Mouse (Mus musculus) activated CD4-positive, CD25-positive, alpha-beta regulatory T cell, adult 4 months (primary cell): Measurements from ENCODE around the gene C2cd5. TPM values are rescaled to one million over a fixed set of nuclear protein-coding genes. Genes with fewer than 3 reads are reported as not detected.

Experiments used
- ATAC-seq: one replicate; pipeline ENCODE4 v1.8.0; 2017
- polyA plus RNA-seq, 2 experiments: library from polyadenylated mRNA; unstranded; fragments of 100-300 nt; shearing (Covaris generic); gene quantifications; one replicate each; pipeline ENCODE4 v1.2.1; 2017

The C2cd5 gene
- polyA plus RNA-seq, 2 experiments from 2014 or later: 53.0 to 58.6 TPM

DNA sequence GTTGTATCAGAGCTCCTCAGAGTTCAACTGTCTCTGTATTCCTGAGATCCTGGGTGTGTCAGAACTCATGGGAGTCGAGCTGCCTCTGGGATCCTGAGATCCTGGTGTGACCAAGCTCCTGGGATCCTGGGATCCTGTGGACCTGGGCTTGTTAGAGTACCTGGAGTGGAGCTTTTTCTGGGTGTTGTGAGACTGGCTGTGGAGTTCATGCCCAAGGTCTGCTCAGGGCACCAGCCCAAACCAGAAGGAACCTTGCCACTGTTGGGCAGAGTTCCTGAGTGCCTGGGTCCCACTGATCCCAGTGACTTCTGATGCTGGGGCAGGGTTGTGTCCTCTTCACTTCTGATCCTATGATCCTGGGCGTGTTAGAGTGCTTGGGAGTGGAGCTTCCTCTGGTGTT, 127.7 kb downstream of the C2cd5 start:
- no peak for ATAC-seq

DNA sequence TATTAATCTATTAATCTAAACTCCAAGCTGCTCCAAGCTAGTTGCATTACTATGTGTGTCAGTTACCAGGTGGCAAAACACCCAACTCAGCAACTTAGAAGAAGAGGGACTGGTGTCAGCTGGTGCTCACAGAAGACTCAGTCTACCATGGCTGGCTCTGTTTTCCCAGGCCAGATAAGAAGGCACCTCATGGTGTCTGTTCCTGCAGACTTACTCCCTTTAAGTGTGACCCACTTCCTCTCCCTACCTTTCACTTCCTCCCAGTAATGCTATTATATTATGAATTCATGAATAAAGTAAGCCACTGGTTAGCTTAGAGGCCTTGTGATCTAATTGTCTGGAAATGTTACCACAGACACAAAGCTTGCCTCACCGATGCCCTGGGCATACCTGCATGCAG, 132.5 kb downstream of the C2cd5 start:
- no peak for ATAC-seq

DNA sequence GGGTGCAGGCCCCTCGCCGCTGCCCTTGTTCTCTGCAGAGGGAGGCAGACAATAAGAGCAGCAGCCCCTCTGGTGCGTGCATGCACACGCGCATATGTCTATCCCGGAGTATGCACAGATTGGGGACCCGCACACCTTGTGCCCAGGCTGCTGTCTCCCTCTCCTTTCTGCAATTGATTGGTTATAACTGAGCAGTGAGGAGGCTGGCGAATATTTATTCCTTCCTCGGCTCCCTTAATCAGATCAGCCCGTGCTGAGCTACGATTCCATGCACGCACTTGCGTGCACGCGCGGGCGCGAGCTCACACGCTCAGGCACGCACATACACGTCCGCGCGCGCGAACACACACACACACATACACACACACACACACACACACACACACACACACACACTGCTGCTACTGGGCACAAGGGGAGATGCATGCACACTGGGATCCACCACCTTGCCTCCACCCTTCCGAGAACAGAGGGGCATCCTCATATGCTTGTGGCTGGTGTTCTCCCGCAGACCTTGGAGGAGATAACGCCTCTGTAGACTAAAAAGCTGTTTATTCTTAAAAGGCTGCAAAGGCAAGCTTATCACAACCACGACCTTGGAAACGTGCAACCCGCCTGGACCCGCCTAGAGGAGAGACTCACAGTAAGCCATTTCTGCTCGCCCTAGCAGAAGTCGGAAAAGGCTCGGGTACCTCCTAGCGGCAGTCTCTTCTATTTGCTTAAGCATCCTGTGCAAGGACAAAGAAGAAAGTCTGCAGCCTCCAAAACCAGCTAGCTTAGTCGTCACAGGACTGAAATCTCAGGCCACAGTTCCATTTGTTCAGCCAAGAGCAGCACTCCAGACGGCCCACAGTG, 135.2 kb downstream of the C2cd5 start:
- ATAC-seq: peak; percentile 80

- ATAC-seq: peak; percentile 15
Measured at GRCm38 (mm10) chr6:142964076-142964530, 135.8 kb downstream of the C2cd5 start, which contains the start of gene St8sia1. St8sia1 (minus strand) TSS chr6:142964452.

- ATAC-seq: no peak
Measured at GRCm38 (mm10) chr6:142963480-142964075, 136.4 kb downstream of the C2cd5 start.

DNA sequence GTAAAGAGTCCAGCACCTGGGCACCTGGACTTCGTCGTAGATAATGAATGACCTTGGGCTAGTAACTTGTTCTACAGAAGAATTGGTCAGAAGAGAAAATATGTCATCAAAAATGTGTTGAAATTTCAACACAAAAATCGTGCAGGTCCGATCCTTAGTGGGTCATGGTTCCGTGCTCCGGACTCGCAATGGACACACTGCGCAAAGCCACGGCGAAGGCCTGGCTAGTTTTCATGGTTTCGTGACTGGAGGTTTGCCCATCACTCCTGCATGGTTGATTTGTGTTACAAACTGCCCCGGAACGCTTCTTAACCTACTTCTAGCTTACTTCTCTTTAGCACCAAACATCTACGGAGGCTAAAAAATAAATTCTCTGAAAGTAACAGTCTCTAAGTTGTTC, 137.1 kb downstream of the C2cd5 start:
- no peak for ATAC-seq

DNA sequence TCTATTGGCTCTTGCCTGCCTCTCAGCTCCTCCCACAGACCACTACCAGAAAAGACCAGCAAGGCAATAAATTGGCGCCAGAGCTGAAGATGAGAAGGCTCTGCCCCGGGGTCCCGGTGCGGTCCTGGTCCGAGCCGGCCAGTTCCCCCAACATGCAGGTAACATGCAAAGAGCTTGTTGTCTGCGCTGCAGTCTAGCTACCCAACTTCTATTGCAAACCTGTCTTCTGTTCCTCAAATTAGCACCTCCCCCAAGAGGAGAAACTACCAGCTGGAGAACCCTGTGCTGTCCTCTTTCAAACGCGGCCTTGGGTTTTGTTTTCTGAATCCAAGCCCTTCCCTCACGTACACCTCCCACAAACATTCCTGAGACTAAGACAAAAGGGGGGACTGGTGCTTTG, 137.5 kb downstream of the C2cd5 start:
- ATAC-seq: peak; percentile 14

DNA sequence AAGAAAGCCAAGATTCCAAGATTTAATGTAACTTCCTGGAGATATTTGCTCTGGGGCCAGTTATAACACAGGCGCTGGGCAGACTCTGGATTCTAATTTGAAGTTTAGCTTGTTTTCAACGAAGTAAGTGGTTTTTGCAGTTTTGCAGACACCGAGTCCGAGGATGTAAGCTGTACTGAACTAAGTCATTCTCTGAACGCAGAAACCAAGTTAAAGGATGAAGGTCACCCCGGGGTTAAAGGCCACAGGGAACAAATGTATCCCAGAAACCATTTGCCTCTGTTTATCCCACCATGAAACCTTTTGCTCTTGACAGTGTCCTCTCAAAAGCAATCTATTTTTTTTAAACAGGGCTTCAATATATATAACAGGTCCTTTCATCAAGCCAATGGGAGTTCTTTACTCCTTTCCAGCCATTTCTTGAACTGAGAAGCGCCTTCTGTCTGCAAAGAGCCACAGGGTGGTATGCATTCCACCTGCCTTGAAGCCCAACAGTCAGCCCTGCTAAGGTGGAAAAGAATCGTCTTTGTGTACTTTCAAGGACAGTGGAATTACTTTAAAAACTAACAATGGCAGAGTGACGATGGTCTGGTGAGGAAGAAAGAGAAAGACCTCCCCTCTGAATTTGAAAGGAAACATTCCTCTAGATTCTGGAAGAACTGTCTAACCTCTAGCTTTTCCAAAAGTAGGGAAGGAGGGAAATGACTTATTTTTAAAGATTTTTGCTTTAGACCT, 138.1 kb downstream of the C2cd5 start:
- ATAC-seq: no peak

Other genes with a start within 250 kb of the C2cd5 start
- gene St8sia1, start 135.7 kb downstream of the C2cd5 start, polyA plus RNA-seq: 10 to 100 TPM; 10.6 to 11.5 TPM
- gene Etnk1, start 67.1 kb upstream of the C2cd5 start, polyA plus RNA-seq: 10 to 100 TPM; 25.9 to 33.6 TPM